Mouse (Mus musculus): ENCODE data around the gene Uck1. TPM values are rescaled to one million over a fixed set of nuclear protein-coding genes. Genes with fewer than 3 reads are reported as not detected.

Gene Uck1
- total and polyA plus RNA-seq, 3 experiments = 60.6 to 73.7 TPM; not detected in 1

- H3K4me3 ChIP-seq (ENCODE audit: control insufficient read depth in 1 of 2, insufficient read depth in 1 of 2, low read depth in 2 of 2, low read length in 2 of 2) = peak within 1 kb of the TSS; percentile 95 to 96
- no peaks in the 10 kb centered on the region for H3K27me3 ChIP-seq (ENCODE audit: control insufficient read depth in 1 of 2, insufficient read depth in 2 of 2, low read length in 2 of 2)
- TF ChIP-seq POLR2AphosphoS2 (IDR thresholded peaks at IDR 0.05; ENCODE audit: low read length) (no peak), SMC3 (IDR thresholded peaks at IDR 0.05; ENCODE audit: low read depth, low read length) (no peak), MAX (IDR thresholded peaks at IDR 0.05; ENCODE audit: low read length) (no peak), MXI1 (IDR thresholded peaks at IDR 0.05; ENCODE audit: low read depth, low read length) (no peak), MAZ (IDR thresholded peaks at IDR 0.05; ENCODE audit: low read depth, low read length) (no peak)
- H3K79me2 ChIP-seq (ENCODE audit: control insufficient read depth, insufficient read depth, low read length, poor library complexity) = peaks cover 36% of the 10 kb centered on the region
- peaks cover 3 to 12% of the 10 kb centered on the region in 2 experiments for H3K4me1 ChIP-seq (ENCODE audit: control insufficient read depth in 1 of 2, insufficient read depth in 2 of 2, low read length in 2 of 2)
- DNase-seq (ENCODE audit: low read depth, low spot score) = no peak
- peak within 1 kb of the TSS; percentile 77 for H3K27ac ChIP-seq (ENCODE audit: control insufficient read depth, low read depth, low read length)
- H3K9ac ChIP-seq (ENCODE audit: control insufficient read depth, low read depth, low read length, poor library complexity, severe bottlenecking) = peak within 1 kb of the TSS; percentile 94
- no peaks in the 10 kb centered on the region for H3K9me3 ChIP-seq (replicated peaks; ENCODE audit: insufficient read depth, low read length)
- peaks cover 3 to 19% of the 10 kb centered on the region in 2 experiments for H3K36me3 ChIP-seq (ENCODE audit: control insufficient read depth in 1 of 2, insufficient read depth in 2 of 2, low read length in 2 of 2)
Measured at GRCm38 (mm10) chr2:32287334-32287840, 27.4 kb upstream of the Uck1 start, which contains the start of gene Golga2. Gene Golga2 (plus strand): TSS chr2:32287384.

- no peak overlapping the region for H3K27ac ChIP-seq (ENCODE audit: control insufficient read depth, low read depth, low read length)
- no peak overlapping the region for H3K4me3 ChIP-seq (ENCODE audit: control insufficient read depth in 1 of 2, insufficient read depth in 1 of 2, low read depth in 2 of 2, low read length in 2 of 2)
- no peak overlapping the region for H3K9ac ChIP-seq (ENCODE audit: control insufficient read depth, low read depth, low read length, poor library complexity, severe bottlenecking)
- no peak for DNase-seq (ENCODE audit: low read depth, low spot score)
- TF ChIP-seq ZMIZ1 (IDR thresholded peaks at IDR 0.05; ENCODE audit: low read depth, low read length) = no peak
- peaks cover 11 to 13% of the 10 kb centered on the region in 2 experiments for H3K36me3 ChIP-seq (ENCODE audit: control insufficient read depth in 1 of 2, insufficient read depth in 2 of 2, low read length in 2 of 2)
- H3K4me1 ChIP-seq (ENCODE audit: control insufficient read depth in 1 of 2, insufficient read depth in 2 of 2, low read length in 2 of 2) = peaks cover 3 to 6% of the 10 kb centered on the region in 2 experiments; a peak in 3 of 4 replicates
- no peaks in the 10 kb centered on the region for H3K9me3 ChIP-seq (replicated peaks; ENCODE audit: insufficient read depth, low read length)
- peaks cover 25% of the 10 kb centered on the region for H3K79me2 ChIP-seq (ENCODE audit: control insufficient read depth, insufficient read depth, low read length, poor library complexity)
- no peaks in the 10 kb centered on the region for H3K27me3 ChIP-seq (ENCODE audit: control insufficient read depth in 1 of 2, insufficient read depth in 2 of 2, low read length in 2 of 2)
Measured at GRCm38 (mm10) chr2:32283986-32284385, 24.0 kb upstream of the Uck1 start.

GRCm38 (mm10) chr2:32282727-32283126, 22.8 kb upstream of the Uck1 start:
- peak; percentile 77 for DNase-seq (ENCODE audit: low read depth, low spot score)
- peaks cover 11 to 12% of the 10 kb centered on the region in 2 experiments for H3K36me3 ChIP-seq (ENCODE audit: control insufficient read depth in 1 of 2, insufficient read depth in 2 of 2, low read length in 2 of 2)
- H3K27ac ChIP-seq (ENCODE audit: control insufficient read depth, low read depth, low read length) = no peak overlapping the region
- TF ChIP-seq NELFE (IDR thresholded peaks at IDR 0.05; ENCODE audit: low read depth, low read length) = no peak
- peak; percentile 36 for TF ChIP-seq RAD21 (IDR thresholded peaks at IDR 0.05; ENCODE audit: low read depth, low read length)
- no peak for TF ChIP-seq USF2 (IDR thresholded peaks at IDR 0.05; ENCODE audit: borderline replicate concordance in 1 of 2, insufficient read depth in 1 of 2, low read depth in 1 of 2, low read length in 2 of 2)
- TF ChIP-seq MEF2A (IDR thresholded peaks at IDR 0.05; ENCODE audit: extremely low read depth, insufficient replicate concordance, low read depth, low read length, poor library complexity, severe bottlenecking) = no peak
- no peak for TF ChIP-seq GATA1 (IDR thresholded peaks at IDR 0.05; ENCODE audit: low read depth, low read length)
- no peak for TF ChIP-seq MXI1 (IDR thresholded peaks at IDR 0.05; ENCODE audit: low read depth, low read length)
- peak; percentile 55 for TF ChIP-seq SMC3 (IDR thresholded peaks at IDR 0.05; ENCODE audit: low read depth, low read length)
- no peak for TF ChIP-seq MYC (IDR thresholded peaks at IDR 0.05; ENCODE audit: low read depth, low read length)
- no peak for TF ChIP-seq SIN3A (IDR thresholded peaks at IDR 0.05; ENCODE audit: low read length)
- TF ChIP-seq HCFC1 (IDR thresholded peaks at IDR 0.05; ENCODE audit: low read depth, low read length) = 0 out of 2 replicates have a peak, but pooled peaks have one; percentile 25
- TF ChIP-seq CTCF (IDR thresholded peaks at IDR 0.05 in 2 of 3, conservative IDR thresholded peaks at IDR 0.05 in 1 of 3; ENCODE audit: control insufficient read depth in 1 of 3, insufficient read depth in 1 of 3, low read depth in 2 of 3, low read length in 3 of 3, poor library complexity in 1 of 3, severe bottlenecking in 1 of 3) = peak; percentile 80 to 88 (median 86)
- peaks cover 16% of the 10 kb centered on the region for H3K79me2 ChIP-seq (ENCODE audit: control insufficient read depth, insufficient read depth, low read length, poor library complexity)
- no peak overlapping the region for H3K9ac ChIP-seq (ENCODE audit: control insufficient read depth, low read depth, low read length, poor library complexity, severe bottlenecking)
- H3K4me1 ChIP-seq (ENCODE audit: control insufficient read depth in 1 of 2, insufficient read depth in 2 of 2, low read length in 2 of 2) = peaks cover 3 to 5% of the 10 kb centered on the region in 2 experiments; a peak in 3 of 4 replicates
- H3K27me3 ChIP-seq (ENCODE audit: control insufficient read depth in 1 of 2, insufficient read depth in 2 of 2, low read length in 2 of 2) = no peaks in the 10 kb centered on the region
- no peaks in the 10 kb centered on the region for H3K9me3 ChIP-seq (replicated peaks; ENCODE audit: insufficient read depth, low read length)
- no peak overlapping the region for H3K4me3 ChIP-seq (ENCODE audit: control insufficient read depth in 1 of 2, insufficient read depth in 1 of 2, low read depth in 2 of 2, low read length in 2 of 2)
